Mouse (Mus musculus): ENCODE measurements around the gene Arhgef16. TPM values are rescaled to one million over a fixed set of nuclear protein-coding genes. Genes with fewer than 3 reads are reported as not detected.

Arhgef16 gene
- polyA plus RNA-seq (2015; fragmentation: Nextera tagmentation; extraction: Ambion mirVana), result 38.5 and 41.2 TPM in 2 replicates

DNA sequence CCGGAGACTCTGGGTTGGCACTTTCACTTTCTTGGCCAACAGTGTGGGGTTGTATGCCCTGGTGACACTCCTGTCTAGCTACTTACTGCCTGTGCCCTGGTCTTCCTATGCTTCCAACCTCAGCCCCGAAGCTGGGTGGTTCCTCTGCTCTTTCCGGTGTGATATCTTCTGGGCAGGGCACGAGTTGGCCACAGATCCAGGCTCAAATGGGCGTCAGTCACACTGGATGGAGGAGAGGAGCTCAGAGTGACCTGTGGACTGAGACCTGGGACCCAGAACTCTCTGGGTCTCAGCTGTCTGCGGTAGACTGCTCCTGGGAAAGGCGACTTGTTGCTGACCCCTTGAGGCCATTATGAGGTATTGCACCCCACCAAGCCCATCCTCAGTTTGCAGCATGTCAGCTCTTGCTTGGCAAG lies at the start of gene Arhgef16:
TSS of gene Arhgef16 (minus strand) at position 211 of the 416 bp plus-strand sequence.
- 20% methylated on average over 7 of the region's 7 CpGs for WGBS
- ATAC-seq (ENCODE audit: low FRiP score, low TSS enrichment), result peak; percentile 27
- H3K36me3 ChIP-seq (ENCODE audit: control insufficient read depth, insufficient read depth, low read length), result no peaks in the 10 kb centered on the region
- TF ChIP-seq EP300 (optimal IDR thresholded peaks at IDR 0.05) (no peak), CTCF (IDR thresholded peaks at IDR 0.05; ENCODE audit: low read depth) (peak; percentile 92)
- 0 out of 2 replicates have a peak, but pooled peaks cover 2% of the 10 kb centered on the region for H3K4me1 ChIP-seq (replicated peaks; ENCODE audit: control insufficient read depth, insufficient read depth)
- peak within 1 kb of the TSS; percentile 13; the same call in 1 of the 2 replicates for H3K9ac ChIP-seq (ENCODE audit: low read length)
- H3K27ac ChIP-seq (replicated peaks), result peak within 1 kb of the TSS; percentile 56; the same call in 1 of the 2 replicates
- no peak within 1 kb of the TSS for H3K4me2 ChIP-seq (replicated peaks; ENCODE audit: low read depth)
- no peak within 1 kb of the TSS for H3K4me3 ChIP-seq (ENCODE audit: low read depth, low read length)
- H3K27me3 ChIP-seq (ENCODE audit: control insufficient read depth, insufficient read depth, low read length), result no peaks in the 10 kb centered on the region
- H3K9me3 ChIP-seq (ENCODE audit: control insufficient read depth, low read length), result no peaks in the 10 kb centered on the region
- peak; percentile 67 for DNase-seq (ENCODE audit: low spot score)

DNA sequence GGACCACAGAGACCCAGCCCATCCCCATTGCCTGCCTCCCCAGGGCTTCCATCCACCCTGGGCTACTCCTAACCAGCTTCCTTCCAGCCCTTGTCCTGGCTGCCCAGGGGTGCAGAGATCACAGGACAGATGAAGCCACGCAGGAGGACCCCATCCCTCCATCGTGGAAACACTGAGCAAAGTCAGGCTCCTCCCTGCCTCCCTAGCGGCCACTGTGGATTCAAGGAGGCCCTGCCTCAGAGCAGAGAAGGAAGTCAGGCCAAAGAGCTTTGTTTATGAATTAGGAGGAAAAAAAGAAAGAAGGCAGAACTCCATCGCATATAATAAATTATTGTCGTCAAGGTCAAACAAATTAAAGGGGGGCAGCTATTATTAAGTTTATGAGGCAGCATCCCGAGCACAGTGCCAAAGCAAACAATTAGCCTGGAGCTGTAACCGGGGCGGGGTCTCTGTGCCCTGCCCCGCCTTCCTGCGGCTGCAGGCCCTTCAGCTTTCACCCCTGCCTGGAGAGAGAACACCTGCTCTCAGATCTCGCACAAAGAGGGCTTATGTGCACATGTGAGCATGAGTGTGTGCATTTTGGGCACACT lies 46.8 kb upstream of the Arhgef16 start:
- H3K4me2 ChIP-seq (replicated peaks; ENCODE audit: low read depth), result no peak overlapping the region
- no peak overlapping the region for H3K9ac ChIP-seq (ENCODE audit: low read length)
- WGBS, result 6% methylated on average over 11 of the region's 11 CpGs
- no peaks in the 10 kb centered on the region for H3K36me3 ChIP-seq (ENCODE audit: control insufficient read depth, insufficient read depth, low read length)
- DNase-seq (ENCODE audit: low spot score) (peak; percentile 64), ATAC-seq (ENCODE audit: low FRiP score, low TSS enrichment) (peak; percentile 52)
- H3K4me3 ChIP-seq (ENCODE audit: low read depth, low read length), result no peak overlapping the region
- TF ChIP-seq EP300 (optimal IDR thresholded peaks at IDR 0.05) (no peak), CTCF (IDR thresholded peaks at IDR 0.05; ENCODE audit: low read depth) (peak; percentile 49)
- H3K27me3 ChIP-seq (ENCODE audit: control insufficient read depth, insufficient read depth, low read length), result no peaks in the 10 kb centered on the region
- no peaks in the 10 kb centered on the region for H3K9me3 ChIP-seq (ENCODE audit: control insufficient read depth, low read length)
- H3K27ac ChIP-seq (replicated peaks), result no peak overlapping the region
- no peaks in the 10 kb centered on the region for H3K4me1 ChIP-seq (replicated peaks; ENCODE audit: control insufficient read depth, insufficient read depth)

DNA sequence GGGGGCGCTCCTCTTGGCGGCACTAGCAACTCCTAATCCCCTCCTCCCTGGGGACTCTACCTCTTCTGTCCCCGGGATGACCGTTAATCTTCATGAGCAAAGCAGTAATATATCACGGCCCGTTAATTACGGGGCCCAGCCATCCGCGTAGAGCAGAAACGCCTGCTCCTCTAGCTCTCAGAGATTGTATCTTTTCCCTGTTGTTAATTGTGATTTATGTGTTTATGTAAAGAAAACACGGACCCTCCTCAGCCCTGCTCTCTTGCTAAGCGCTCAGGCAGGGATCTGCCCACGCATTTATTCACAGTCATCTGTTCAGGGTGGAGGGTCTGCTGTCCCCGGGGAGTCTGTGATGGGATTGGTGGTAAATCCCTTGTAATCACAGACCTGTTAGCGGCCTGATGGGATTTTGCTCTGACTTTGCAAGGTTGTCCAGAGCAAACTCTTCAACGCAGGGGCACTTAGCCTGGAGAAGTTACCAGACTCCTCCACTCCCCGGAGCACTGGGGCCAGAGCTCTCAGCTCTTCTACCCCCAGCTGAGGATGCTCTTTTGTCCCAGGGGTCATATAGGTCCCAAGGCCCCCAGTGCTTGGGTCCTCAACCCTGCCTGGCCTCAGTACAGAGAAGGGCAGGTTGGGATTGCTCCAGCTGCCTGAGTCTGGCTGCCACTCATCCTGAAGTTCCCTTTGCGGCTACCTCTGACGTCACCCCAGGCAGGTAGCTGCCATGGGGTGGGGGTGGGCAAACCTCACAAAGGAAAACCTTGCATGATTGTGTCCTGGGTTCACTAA lies 45.5 kb upstream of the Arhgef16 start:
- H3K9ac ChIP-seq (ENCODE audit: low read length), result no peak overlapping the region
- H3K4me3 ChIP-seq (ENCODE audit: low read depth, low read length), result no peak overlapping the region
- H3K27ac ChIP-seq (replicated peaks), result no peak overlapping the region
- H3K4me2 ChIP-seq (replicated peaks; ENCODE audit: low read depth), result no peak overlapping the region
- TF ChIP-seq CTCF (IDR thresholded peaks at IDR 0.05; ENCODE audit: low read depth), result no peak
- TF ChIP-seq EP300 (optimal IDR thresholded peaks at IDR 0.05), result no peak
- ATAC-seq (ENCODE audit: low FRiP score, low TSS enrichment) (no peak), DNase-seq (ENCODE audit: low spot score) (no peak)
- WGBS, result 45% methylated on average over 19 of the region's 19 CpGs
- H3K36me3 ChIP-seq (ENCODE audit: control insufficient read depth, insufficient read depth, low read length), result no peaks in the 10 kb centered on the region
- no peaks in the 10 kb centered on the region for H3K4me1 ChIP-seq (replicated peaks; ENCODE audit: control insufficient read depth, insufficient read depth)
- H3K9me3 ChIP-seq (ENCODE audit: control insufficient read depth, low read length), result no peaks in the 10 kb centered on the region
- H3K27me3 ChIP-seq (ENCODE audit: control insufficient read depth, insufficient read depth, low read length), result no peaks in the 10 kb centered on the region

DNA sequence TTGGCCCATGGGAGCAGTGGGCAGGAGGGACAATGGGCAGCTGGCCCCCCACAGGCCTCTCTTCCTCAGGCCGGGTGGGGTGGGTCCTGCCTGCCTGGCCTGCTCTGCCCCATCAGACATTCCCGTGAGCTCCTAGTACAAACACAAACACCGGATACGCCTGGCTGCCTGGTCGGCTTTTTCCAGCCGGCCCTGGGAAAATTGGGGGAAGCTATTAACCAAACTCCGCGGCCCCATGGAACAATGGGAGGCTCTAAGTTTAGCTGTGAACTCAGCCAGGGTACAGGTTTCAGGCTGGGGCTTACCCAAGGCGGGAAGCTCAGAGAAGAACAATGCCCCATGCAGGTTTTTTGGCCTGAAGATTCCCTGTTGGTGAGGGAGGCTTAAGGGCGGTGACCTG lies 35.2 kb upstream of the Arhgef16 start:
- WGBS, result 33% methylated on average over 10 of the region's 10 CpGs

DNA sequence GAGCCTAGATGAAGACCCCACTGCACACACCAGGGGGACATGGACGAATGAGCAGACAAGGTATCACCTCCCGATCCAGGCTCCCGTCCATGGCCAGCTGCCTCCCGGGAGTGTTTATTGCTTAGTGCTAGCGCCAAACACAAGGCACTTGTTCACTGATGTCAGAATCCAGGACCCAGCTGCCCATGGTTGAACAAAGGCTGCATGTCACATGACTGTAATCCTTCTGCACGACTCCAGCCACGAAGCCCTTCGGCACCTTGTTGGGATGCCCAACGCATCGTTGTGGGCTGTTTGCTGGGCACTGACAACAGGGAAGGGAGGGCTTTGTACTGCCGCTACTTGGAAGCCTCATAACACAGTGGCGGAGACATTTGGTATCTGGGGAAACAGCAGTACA lies 34.3 kb upstream of the Arhgef16 start, which contains the start of gene B230104I21Rik:
TSS of gene B230104I21Rik (plus strand) at position 367 of the 400 bp plus-strand sequence.
- TF ChIP-seq EP300 (optimal IDR thresholded peaks at IDR 0.05), result no peak
- no peak for TF ChIP-seq CTCF (IDR thresholded peaks at IDR 0.05; ENCODE audit: low read depth)
- ATAC-seq (ENCODE audit: low FRiP score, low TSS enrichment) (no peak), DNase-seq (ENCODE audit: low spot score) (no peak)
- no peak within 1 kb of the TSS for H3K27ac ChIP-seq (replicated peaks)
- 0 out of 2 replicates have a peak within 1 kb of the TSS, but pooled peaks have one; percentile 18 for H3K9ac ChIP-seq (ENCODE audit: low read length)
- H3K4me3 ChIP-seq (ENCODE audit: low read depth, low read length), result peak within 1 kb of the TSS; percentile 17
- no peaks in the 10 kb centered on the region for H3K9me3 ChIP-seq (ENCODE audit: control insufficient read depth, low read length)
- no peaks in the 10 kb centered on the region for H3K4me1 ChIP-seq (replicated peaks; ENCODE audit: control insufficient read depth, insufficient read depth)
- H3K36me3 ChIP-seq (ENCODE audit: control insufficient read depth, insufficient read depth, low read length), result no peaks in the 10 kb centered on the region
- peak within 1 kb of the TSS; percentile 31 for H3K4me2 ChIP-seq (replicated peaks; ENCODE audit: low read depth)
- 72% methylated on average over 12 of the region's 12 CpGs for WGBS
- H3K27me3 ChIP-seq (ENCODE audit: control insufficient read depth, insufficient read depth, low read length), result no peaks in the 10 kb centered on the region

More for the DNA sequence above, 35.2 kb upstream of the Arhgef16 start:
- H3K36me3 ChIP-seq (ENCODE audit: control insufficient read depth, insufficient read depth, low read length), result no peaks in the 10 kb centered on the region
- no peak overlapping the region for H3K4me3 ChIP-seq (ENCODE audit: low read depth, low read length)
- no peak overlapping the region for H3K9ac ChIP-seq (ENCODE audit: low read length)
- no peaks in the 10 kb centered on the region for H3K27me3 ChIP-seq (ENCODE audit: control insufficient read depth, insufficient read depth, low read length)
- ATAC-seq (ENCODE audit: low FRiP score, low TSS enrichment) (no peak), DNase-seq (ENCODE audit: low spot score) (no peak)
- H3K4me2 ChIP-seq (replicated peaks; ENCODE audit: low read depth), result no peak overlapping the region
- no peaks in the 10 kb centered on the region for H3K9me3 ChIP-seq (ENCODE audit: control insufficient read depth, low read length)
- no peak overlapping the region for H3K27ac ChIP-seq (replicated peaks)
- no peaks in the 10 kb centered on the region for H3K4me1 ChIP-seq (replicated peaks; ENCODE audit: control insufficient read depth, insufficient read depth)
- TF ChIP-seq EP300 (optimal IDR thresholded peaks at IDR 0.05), result no peak

All from stomach, postnatal 0 days (tissue).